Mouse (Mus musculus): Measurements from ENCODE around the gene Ccdc171.

- TF ChIP-seq POLR2A (IDR thresholded peaks at IDR 0.05; ENCODE audit: insufficient read depth, low read depth, low read length) (no peak), CTCF (IDR thresholded peaks at IDR 0.05) (no peak)
Measured at GRCm38 (mm10) chr4:83739137-83739890, 214.0 kb downstream of the Ccdc171 start.

Data from heart, adult 2 months (tissue).